In the genomic region with DNA sequence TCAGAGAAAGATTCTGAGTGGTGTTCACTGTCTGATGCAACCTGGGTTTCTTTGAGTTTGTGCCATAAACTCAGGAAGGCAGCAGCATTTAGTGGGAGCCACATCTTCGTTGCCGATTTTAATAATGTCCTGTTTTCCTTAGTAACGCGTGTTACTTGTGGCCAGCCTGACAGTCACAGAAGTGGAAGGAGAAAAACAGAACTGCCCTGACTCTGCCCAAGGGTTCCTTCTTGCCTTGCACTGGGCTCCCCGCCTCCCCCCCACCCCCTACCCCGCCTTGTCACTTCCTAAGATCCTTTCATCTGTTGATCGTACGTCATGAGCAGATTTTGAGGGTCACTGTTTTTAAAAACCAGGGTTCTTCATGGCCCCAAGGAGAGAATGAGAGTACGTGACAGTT, we compare ENCODE assay signal across 8 mouse cellular contexts.
DNase-seq lines count a peak whose midpoint lies in the region; ATAC-seq and TF ChIP-seq lines count a peak whose summit lies in the region.
"Had no signal": no experiment of that assay in that cellular context is flagged by ENCODE, and none has a peak within 500 bp of the region (broad histone marks: within the 10 kb centered on the region; RNA-seq: fewer than 3 reads in every experiment).

No protein-coding gene starts in this region.

- H3K36me3 ChIP-seq in kidney, adult 2 months (ENCODE audit: control insufficient read depth, insufficient read depth, low read length): no peaks in the 10 kb centered on the region
- peaks cover 2% of the 10 kb centered on the region; the same call in 1 of the 2 replicates for H3K36me3 ChIP-seq in embryonic facial prominence, embryonic 11.5 days (replicated peaks; ENCODE audit: control insufficient read depth, insufficient read depth, low read depth, low read length)
- peaks cover 56% of the 10 kb centered on the region for H3K36me3 ChIP-seq in forebrain, embryonic 13.5 days (ENCODE audit: poor library complexity, severe bottlenecking)
- peaks cover 22% of the 10 kb centered on the region for H3K36me3 ChIP-seq in liver, postnatal 0 days (replicated peaks; ENCODE audit: insufficient read depth, low read length)
- H3K36me3 ChIP-seq: G1E had no signal

- no peak overlapping the region for H3K4me2 ChIP-seq in embryonic facial prominence, embryonic 11.5 days (ENCODE audit: low read depth, low read length)
- H3K4me2 ChIP-seq in forebrain, embryonic 13.5 days: no peak overlapping the region
- no peak overlapping the region for H3K4me2 ChIP-seq in liver, postnatal 0 days (ENCODE audit: low read depth, low read length)

- H3K4me1 ChIP-seq in kidney, adult 2 months (ENCODE audit: control insufficient read depth, insufficient read depth, low read length): peaks cover 16% of the 10 kb centered on the region
- H3K4me1 ChIP-seq in embryonic facial prominence, embryonic 11.5 days (ENCODE audit: control insufficient read depth, insufficient read depth, low read length): peaks cover 23% of the 10 kb centered on the region
- peaks cover 65% of the 10 kb centered on the region for H3K4me1 ChIP-seq in forebrain, embryonic 13.5 days
- H3K4me1 ChIP-seq in liver, postnatal 0 days (ENCODE audit: insufficient read depth): peaks cover 10% of the 10 kb centered on the region

- TF ChIP-seq CTCF in kidney, adult 2 months (conservative IDR thresholded peaks at IDR 0.05; ENCODE audit: insufficient read depth, insufficient read length, low read depth, low read length): no peak
- TF ChIP-seq CTCF in liver, postnatal 0 days (IDR thresholded peaks at IDR 0.05; ENCODE audit: low read depth): no peak

- intact Hi-C loops in left cerebral cortex, postnatal 25 days (cut with DNase I): no loop called here

- WGBS in kidney, adult 2 months: 73% methylated on average over 9 of the region's 9 CpGs
- 77% methylated on average over 9 of the region's 9 CpGs for WGBS in embryonic facial prominence, embryonic 11.5 days
- 78% methylated on average over 9 of the region's 9 CpGs for WGBS in forebrain, embryonic 13.5 days
- 48% methylated on average over 9 of the region's 9 CpGs for WGBS in liver, postnatal 0 days (ENCODE audit: insufficient replicate concordance)

- no peak for DNase-seq in kidney, adult 2 months
- DNase-seq in kidney, adult 18-20 months: no peak
- no peak for DNase-seq in embryonic facial prominence, embryonic 11.5 days (ENCODE audit: low spot score)
- no peak for DNase-seq in liver, postnatal 0 days
- DNase-seq in left cerebral cortex, postnatal 25 days (ENCODE audit: low spot score in 2 of 2): no peak
- no peak for DNase-seq in B cell, adult 2 months

- H3K4me3 ChIP-seq in kidney, adult 2 months (ENCODE audit: insufficient read depth, low read depth, low read length): no peak overlapping the region
- H3K4me3 ChIP-seq in embryonic facial prominence, embryonic 11.5 days (ENCODE audit: low read depth, low read length): no peak overlapping the region
- H3K4me3 ChIP-seq in forebrain, embryonic 13.5 days: no peak overlapping the region
- no peak overlapping the region for H3K4me3 ChIP-seq in liver, postnatal 0 days (ENCODE audit: low read depth, low read length)

- H3K27ac ChIP-seq in kidney, adult 2 months (ENCODE audit: insufficient read depth, low read depth, low read length): peak overlapping the region; percentile 15; the same call in 1 of the 2 replicates
- 0 out of 2 replicates have a peak overlapping the region, but pooled peaks have one; percentile 70 for H3K27ac ChIP-seq in embryonic facial prominence, embryonic 11.5 days (replicated peaks; ENCODE audit: low read depth, low read length)
- peak overlapping the region; percentile 88 for H3K27ac ChIP-seq in forebrain, embryonic 13.5 days
- peak overlapping the region; percentile 40; the same call in 1 of the 2 replicates for H3K27ac ChIP-seq in liver, postnatal 0 days (ENCODE audit: low read depth)

- no peak for TF ChIP-seq POLR2A in kidney, adult 2 months (IDR thresholded peaks at IDR 0.05; ENCODE audit: low read depth, low read length)

- no peak overlapping the region for H3K9ac ChIP-seq in embryonic facial prominence, embryonic 11.5 days (replicated peaks; ENCODE audit: low read length)
- H3K9ac ChIP-seq in forebrain, embryonic 13.5 days: no peak overlapping the region
- no peak overlapping the region for H3K9ac ChIP-seq in liver, postnatal 0 days (replicated peaks)

- no peak for ATAC-seq in embryonic facial prominence, embryonic 11.5 days (replicated peaks; ENCODE audit: insufficient number of reproducible peaks, low FRiP score, low TSS enrichment, low read depth)
- no peak for ATAC-seq in forebrain, embryonic 13.5 days
- ATAC-seq in liver, postnatal 0 days: no peak

- H3K9me3 ChIP-seq in embryonic facial prominence, embryonic 11.5 days (replicated peaks; ENCODE audit: control insufficient read depth, low read length): no peaks in the 10 kb centered on the region
- H3K9me3 ChIP-seq in forebrain, embryonic 13.5 days (replicated peaks): no peaks in the 10 kb centered on the region
- no peaks in the 10 kb centered on the region for H3K9me3 ChIP-seq in liver, postnatal 0 days (ENCODE audit: low read length)

- no peak for TF ChIP-seq EP300 in liver, postnatal 0 days (IDR thresholded peaks at IDR 0.05; ENCODE audit: low read depth)

- H3K27me3 ChIP-seq in kidney, adult 2 months (replicated peaks; ENCODE audit: control insufficient read depth, insufficient read depth, low read length): no peaks in the 10 kb centered on the region
- H3K27me3 ChIP-seq in embryonic facial prominence, embryonic 11.5 days (ENCODE audit: control insufficient read depth, insufficient read depth, low read length): no peaks in the 10 kb centered on the region
- H3K27me3 ChIP-seq in forebrain, embryonic 13.5 days: no peaks in the 10 kb centered on the region
- no peaks in the 10 kb centered on the region for H3K27me3 ChIP-seq in liver, postnatal 0 days (ENCODE audit: insufficient read depth, low read length)

Comparison
In these comparisons a context has a peak if more than half of its experiments do, and no peak if none do; other contexts are left out.
1. H3K27ac ChIP-seq: peak in every context shown above with its lines; median percentile 88 in forebrain, embryonic 13.5 days; 70 in embryonic facial prominence, embryonic 11.5 days; 40 in liver, postnatal 0 days; 15 in kidney, adult 2 months.